Mouse (Mus musculus) adrenal gland, postnatal 14 days (tissue): ENCODE results near the gene L3mbtl2. TPM values are rescaled to one million over a fixed set of nuclear protein-coding genes. Genes with fewer than 3 reads are reported as not detected.
"Not testable (repeated sequence)": the region's sequence is repeated elsewhere in the genome, so short reads cannot be mapped to it uniquely, and the experiment has no call there.

Experiments used
- DNase-seq: peaks from one replicate; pipeline ENCODE4 v3.0.0; 2021; ENCODE audit warnings: mixed read lengths
- long read RNA-seq, 2 experiments: library from polyadenylated mRNA; stranded (forward); transcript quantifications; one replicate each; pipeline ENCODE4 v2.0.0; 2021
- total RNA-seq: library from RNA; stranded (reverse); gene quantifications from 2 replicates; pipeline ENCODE4 v1.2.3, GENCODE M21; 2021

The L3mbtl2 gene
- total RNA-seq = 18.1 and 20.8 TPM in 2 replicates
- long read RNA-seq, experiment 1, transcript L3mbtl2-201 (17 exons, 3,487 nt) = major isoform, 25 of 29 reads
- long read RNA-seq, experiment 1, partial matches to known transcripts = 4 of 29 reads
- long read RNA-seq, experiment 1, other reads (novel, unspliced or antisense) = 0 of 29 reads
- long read RNA-seq, experiment 2, transcript L3mbtl2-201 (17 exons, 3,487 nt) = major isoform, 26 of 32 reads
- long read RNA-seq, experiment 2, partial matches to known transcripts = 2 of 32 reads
- long read RNA-seq, experiment 2, other reads (novel, unspliced or antisense) = 3 of 32 reads

DNA sequence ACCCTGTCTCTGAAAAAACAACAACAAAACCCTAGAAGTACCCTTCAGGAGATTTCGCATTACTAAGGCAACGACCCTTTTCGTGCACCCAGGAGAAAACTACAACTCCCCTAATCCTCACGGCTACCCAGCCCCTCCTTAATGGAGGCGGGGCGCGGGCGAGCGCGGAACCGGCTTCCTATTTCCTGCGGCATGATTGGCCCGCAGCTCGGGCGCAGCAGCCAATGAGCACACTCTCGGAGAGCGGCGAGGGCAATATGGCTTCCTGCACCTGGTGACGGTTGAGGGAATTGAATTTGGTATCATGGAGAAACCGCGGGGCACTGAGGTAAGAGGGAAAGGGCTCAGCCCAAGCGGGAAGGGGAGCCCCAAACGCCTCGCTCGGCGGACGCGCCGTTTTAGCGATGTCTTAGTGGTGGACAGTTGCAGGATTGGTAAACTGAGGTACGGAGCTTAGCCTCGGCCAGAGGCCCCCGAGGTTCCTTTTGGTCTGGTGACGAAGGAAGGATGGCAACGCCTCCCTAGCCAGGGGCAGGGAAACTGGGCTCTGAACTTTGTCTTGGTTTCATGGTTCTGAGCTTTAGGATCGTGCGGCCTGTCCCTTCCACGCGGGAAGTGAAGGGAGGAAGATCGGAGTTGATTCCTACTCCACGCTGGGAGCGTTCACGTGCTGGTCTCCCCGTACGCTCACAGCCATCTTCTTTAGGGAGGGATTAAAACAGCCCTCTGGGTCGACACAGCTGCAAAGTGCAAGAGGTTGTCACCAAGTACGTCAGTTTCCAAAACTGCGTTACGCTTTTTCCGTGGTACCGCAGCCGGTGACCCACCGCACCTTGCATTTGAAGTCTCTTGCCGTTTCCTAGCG lies at the start of gene L3mbtl2:
TSS of gene L3mbtl2 (plus strand) at position 193 of the 865 bp plus-strand sequence.
- peak; percentile 96 for DNase-seq

DNA sequence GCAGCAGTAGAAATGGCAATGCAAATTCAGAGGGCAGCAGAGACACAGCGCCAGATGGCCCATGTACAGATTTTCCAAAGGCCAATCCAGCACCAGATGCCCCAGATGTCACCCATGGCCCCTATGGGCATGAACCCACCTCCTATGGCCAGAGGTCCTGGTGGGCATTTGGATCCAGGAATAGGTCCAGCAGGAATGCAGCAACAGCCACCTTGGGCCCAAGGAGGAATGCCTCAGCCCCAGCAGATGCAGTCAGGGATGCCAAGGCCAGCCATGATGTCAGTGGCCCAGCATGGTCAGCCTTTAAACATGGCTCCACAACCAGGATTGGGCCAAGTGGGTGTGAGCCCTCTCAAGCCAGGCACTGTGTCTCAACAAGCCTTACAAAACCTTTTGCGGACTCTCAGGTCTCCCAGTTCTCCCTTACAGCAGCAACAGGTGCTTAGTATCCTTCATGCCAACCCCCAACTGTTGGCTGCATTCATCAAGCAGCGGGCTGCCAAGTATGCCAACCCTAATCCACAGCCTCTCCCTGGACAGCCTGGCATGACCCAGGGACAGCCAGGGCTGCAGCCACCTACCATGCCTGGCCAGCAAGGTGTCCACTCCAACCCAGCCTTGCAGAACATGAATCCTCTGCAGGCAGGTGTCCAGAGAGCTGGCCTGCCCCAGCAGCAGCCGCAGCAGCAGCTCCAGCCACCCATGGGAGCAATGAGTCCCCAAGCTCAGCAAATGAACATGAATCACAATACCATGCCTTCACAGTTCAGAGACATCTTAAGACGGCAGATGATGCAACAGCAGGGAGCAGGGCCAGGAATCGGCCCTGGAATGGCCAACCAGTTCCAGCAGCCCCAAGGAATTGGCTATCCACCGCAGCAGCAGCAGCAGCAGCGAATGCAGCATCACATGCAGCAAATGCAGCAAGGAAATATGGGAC lies 13.9 kb upstream of the L3mbtl2 start:
- DNase-seq = peak; percentile 58

DNA sequence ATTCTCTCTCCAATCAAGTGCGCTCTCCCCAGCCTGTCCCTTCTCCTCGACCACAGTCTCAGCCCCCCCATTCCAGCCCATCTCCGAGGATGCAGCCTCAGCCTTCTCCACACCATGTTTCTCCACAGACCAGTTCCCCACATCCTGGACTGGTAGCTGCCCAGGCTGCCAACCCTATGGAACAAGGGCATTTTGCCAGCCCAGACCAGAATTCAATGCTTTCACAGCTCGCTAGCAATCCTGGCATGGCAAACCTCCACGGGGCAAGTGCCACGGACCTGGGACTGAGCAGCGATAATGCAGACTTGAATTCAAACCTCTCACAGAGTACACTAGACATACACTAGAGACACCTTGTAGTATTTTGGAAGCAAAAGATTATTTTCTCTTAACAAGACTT lies 13.1 kb upstream of the L3mbtl2 start:
- peak; percentile 16 for DNase-seq

DNA sequence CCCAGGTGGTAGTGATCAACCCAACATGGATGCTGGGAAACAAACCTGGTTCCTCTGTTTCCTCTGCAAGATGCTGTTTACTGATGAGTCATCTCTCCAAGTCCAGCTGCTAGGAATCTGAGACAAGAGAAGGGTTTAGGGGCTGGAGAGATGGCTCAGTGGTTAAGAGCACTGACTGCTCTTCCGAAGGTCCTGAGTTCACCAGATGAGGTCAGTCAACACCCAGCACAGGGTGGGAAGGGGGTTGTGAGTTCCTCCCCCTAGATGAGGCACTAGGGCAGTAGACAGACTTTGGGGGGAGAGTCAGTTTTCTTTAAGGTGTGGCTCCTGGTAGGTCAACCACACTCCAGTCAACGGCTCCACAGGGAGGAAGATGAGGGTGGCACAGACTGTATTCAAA lies 2.0 kb upstream of the L3mbtl2 start:
- DNase-seq = no peak

DNA sequence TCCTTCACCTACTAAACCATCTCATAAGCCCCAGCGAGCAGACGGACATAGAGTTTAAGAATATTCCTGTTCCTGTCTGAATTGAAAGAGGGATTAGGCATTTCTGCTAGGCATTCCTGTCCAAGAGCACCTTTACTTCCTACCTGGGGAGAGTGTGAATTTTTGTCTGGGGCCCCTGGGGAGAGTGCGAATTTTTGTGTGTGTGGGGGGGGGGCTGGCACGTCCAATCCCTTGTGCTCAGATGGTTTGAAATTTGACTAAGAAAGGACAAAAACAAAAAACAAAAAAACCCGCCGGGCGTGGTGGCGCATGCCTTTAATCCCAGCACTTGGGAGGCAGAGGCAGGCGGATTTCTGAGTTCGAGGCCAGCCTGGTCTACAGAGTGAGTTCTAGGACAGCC lies 408 bp upstream of the L3mbtl2 start:
- no peak for DNase-seq

DNA sequence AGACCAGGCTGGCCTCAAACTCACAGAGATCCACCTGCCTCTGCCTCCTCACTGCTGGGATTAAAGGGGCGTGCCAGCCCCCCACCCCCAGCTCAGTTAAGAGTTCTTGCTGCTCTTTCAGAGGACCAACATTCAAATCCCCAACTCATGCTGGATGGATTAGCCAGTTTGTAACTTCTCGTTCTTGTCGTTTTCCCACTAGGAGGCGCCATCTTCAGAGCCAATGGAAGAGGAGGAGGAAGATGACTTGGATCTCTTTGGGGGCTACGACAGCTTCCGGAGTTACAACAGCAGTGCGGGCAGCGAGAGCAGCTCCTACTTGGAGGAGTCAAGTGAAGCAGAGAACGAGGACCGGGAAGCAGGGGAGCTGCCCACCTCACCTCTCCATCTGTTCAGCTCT lies 3.3 kb downstream of the L3mbtl2 start:
- no peak for DNase-seq

DNA sequence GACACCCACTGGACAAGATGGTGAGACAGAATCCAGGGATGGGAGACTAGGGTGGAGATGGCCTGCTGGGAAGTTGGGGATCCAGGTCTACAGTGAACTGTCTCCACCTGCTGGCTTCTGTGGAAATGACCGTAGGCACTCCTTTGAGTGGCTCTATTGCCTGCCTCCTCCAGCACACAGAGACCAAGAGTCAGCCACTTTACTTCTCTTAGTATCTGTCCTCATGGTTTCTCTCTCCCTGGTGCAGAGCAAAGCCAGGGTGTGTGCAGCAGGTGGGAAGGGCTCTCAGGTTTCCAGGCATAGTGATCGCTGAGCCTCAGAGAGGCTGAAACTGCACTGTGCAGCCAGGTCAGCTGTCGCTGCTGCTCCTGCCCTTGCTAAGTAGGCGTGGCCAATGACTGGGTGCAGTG lies 6.5 kb downstream of the L3mbtl2 start:
- DNase-seq = peak; percentile 79

DNA sequence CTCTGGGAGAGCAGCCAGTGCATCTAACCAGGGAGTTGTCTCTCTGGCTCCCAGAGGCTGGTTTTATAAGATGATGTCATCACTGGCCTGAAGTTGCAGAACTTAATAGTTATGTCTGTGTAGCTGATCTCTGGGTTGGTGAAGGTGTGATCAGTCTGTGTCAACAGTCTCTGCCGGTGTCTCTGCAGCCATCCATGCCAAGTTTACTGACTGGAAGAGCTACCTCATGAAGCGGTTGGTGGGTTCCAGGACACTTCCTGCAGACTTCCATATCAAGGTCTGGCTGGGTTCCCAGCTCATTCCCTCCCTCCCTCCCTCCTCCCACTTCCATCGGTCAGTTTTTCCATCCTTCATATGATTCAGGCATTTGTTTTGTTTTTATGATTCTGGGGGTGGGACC lies 12.9 kb downstream of the L3mbtl2 start:
- no peak for DNase-seq

DNA sequence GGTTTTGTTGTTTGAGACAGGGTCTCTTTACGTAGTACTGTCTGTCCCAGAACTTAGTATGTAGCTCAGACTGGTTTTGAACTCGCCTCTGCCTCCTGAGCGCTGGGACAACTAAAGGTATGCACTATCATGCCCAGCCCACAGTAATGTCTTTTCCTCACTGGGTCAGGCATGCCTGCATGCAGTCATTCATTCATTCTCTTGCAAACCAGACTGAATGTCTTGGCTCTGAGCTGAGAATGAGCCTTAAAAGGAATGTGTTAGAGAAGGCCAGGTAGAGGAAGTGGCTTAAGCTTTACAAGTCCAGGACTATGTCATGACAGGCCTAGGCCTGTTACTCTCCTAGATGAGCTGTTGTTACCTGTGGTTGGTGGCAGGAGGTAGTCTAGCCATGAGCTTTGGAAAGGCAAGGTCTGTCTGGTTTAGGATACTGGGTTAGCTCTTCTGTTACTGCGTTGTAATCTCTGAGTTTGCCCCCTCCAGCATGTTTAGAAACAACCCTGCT lies 16.7 kb downstream of the L3mbtl2 start:
- DNase-seq = no peak

DNA sequence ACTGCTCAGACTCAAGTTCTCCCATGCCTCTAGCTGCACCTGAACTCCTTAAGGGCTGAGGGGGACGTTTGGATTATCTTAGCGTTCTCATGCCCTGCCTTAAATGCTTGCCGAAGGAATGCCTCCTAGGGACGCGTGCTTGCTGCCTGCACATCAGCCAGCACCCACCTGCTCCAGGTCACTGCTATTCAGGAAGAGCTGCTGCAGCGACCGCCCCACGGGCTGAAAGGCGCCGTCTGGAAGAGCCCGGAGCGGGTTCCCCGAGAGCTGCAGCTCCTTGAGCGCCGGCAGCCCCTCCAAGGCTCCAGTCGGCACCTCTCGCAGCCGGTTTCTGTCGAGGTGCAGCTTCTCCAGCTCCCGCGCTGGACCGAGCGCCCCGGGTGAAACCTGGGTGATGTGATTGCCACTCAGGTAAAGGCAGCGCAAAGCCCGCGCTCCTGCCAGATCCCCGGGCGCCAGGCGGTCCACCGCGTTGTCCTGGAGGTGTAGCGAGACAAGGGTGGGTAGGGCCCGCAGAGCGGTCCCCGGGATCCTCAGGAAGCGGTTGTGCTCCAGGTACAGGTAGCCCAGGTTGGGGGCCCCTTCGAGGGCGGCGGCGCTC lies 29.8 kb downstream of the L3mbtl2 start:
- DNase-seq = no peak

DNA sequence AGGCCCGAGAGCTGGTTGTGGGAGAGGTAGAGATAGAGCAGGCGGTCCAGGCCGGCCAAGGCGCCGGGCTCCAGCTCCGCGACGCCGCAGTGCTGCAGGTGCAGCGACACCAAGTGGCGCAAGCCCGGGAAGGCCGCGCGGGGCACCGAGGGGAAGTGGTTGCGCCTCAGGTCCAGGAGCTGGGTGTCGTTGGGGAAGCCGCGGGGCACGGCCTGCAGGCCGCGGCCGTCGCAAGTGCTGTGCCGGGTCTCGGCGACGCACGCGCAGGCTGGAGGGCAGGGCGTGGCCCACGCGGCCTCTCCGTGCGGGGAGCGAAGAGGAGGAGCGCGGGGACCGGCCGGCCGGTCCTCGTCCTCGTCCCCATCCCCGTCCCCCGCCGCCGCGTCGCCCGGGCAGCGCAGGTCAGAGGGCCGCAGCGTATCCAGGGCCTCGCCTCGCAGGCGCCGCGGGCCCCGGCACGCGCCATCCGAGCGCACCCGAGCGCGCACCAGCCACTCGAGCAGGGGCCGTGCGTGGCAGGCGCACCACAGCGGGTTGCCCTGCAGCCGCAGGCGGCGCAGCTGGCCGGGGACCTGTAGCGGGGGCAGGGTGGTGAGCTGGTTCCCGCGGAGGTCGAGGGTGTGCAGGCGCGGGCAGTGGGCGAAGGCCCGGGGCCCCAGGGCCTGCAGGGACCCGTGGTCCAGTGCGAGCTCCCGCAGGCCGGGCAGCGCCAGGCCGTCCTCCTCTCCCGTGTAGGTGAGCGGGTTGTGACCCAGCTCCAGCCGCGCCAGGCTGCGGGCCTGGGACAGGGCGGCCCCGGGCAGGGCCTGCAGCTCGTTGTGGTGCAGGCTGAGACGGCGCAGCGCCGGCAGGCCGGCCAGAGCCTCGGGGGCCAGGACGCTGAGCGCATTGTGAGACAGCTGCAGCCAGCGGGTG lies 30.5 kb downstream of the L3mbtl2 start:
- peak; percentile 93 for DNase-seq

DNA sequence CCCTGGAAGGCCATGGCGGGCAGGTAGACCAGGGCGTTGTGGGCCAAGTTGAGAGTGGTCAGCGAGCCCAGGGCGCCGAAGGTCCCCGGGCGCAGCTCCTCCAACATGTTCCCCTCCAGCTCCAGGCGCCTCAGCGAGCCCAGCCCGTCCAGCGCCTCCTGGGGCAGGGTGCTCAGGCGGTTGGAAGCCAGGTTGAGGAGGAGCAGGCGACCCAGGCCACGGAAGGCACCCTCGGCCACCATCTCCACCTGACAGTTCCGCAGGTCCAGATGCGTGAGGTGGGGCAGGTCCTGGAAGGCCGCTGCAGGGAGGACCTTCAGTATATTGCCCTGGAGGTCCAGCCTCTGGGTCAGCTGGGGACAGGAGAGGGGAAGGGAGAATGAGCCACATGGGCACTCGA lies 31.2 kb downstream of the L3mbtl2 start:
- DNase-seq = no peak

DNA sequence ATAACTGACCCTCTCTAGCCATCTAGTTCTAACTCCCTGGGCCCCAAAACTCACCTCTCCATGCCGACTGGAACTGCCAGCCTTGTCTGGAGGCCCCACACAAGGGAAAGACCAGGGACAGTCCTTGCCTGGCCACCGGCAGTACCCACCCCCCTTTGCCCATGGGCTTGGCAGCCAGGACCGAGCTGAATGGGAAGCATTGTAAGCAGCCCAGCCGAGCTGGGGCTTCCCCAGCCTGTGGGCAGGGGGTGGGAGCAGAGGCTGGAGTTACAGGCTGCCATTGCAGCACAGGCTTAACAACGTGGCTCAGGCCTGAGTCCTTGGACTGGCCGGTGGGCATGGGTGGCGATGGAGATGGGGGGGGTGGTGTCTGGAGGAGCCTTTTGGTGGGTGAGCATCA lies 33.5 kb downstream of the L3mbtl2 start, which contains the start of gene Chadl:
TSS of gene Chadl (minus strand) at position 113 of the 400 bp plus-strand sequence.
- DNase-seq = no peak

DNA sequence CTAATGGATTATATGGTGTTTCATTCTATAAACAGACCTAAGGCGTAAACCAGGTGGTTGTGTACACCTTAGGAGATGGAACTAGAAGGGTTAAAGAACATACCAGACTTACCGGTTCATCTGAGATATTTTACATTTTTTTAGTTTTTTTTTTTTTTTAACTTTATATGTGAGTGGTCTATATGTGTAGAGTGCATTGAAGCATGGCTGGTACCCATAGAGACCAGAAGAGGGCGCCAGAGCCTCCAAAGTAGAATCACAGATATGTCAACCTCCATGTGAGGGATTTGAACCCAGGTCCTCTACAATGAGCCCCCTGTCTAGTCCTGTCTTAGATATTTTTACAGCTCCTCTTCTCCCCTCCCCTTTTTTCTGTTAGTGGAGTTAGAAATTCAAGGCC lies 34.2 kb downstream of the L3mbtl2 start:
- DNase-seq = peak; percentile 59

DNA sequence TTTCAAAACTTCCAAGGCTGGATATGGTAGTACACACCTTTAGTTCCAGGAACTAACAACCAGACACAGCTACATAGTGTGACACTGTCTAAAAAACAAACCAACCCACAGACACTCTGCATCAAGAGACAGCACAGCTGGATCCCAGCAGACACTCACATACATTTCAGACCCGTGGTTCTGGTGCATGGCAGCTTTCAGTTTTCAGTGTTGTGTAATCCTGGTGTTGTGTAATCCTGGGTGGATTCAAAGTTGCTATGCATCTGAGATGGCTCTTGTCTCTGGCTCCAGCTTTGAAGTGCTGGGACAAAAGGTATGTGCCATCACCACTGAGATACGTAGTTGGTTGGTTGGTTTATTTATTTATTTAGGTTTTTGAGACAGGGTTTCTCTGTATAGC lies 34.8 kb downstream of the L3mbtl2 start:
- DNase-seq = no peak

DNA sequence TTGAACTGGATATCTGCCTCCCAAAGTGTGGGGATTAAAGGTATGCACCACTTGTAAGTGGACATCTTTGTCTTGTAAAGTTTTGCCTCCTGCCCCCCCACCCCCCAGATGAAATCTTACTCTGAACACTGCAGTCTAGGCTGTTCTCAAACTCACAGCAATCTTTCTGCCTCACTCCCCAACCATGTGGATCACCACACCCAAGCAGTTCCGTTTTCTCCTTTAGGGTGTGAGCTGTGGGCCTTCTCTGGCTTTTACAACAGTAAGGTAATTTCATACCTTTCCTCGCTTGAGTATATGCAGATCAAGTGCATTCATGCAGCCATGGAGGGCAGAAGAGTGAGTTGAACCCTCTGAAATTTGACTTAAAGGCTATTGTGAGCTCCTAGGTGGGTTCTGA lies 36.5 kb downstream of the L3mbtl2 start:
- DNase-seq = no peak

DNA sequence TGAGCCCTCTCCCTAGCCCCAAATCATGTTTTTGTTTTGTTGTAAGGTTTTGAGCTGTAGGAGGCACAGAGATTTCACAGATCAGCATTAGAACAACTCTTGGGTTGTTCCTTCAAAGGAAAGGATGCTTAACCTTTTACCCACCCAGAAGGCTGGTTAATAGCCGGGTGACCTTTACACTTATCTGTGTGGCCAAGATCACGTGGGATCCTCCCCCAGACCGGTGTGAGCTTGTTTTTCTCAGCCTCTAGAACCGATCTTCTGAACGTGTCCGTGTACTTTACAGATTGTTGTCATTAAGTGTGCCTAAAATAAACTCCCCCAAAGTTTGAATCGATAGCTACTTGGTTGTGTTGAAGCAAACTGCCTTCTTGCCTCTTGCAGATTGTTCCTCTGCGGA lies 36.9 kb downstream of the L3mbtl2 start:
- peak; percentile 40 for DNase-seq

DNA sequence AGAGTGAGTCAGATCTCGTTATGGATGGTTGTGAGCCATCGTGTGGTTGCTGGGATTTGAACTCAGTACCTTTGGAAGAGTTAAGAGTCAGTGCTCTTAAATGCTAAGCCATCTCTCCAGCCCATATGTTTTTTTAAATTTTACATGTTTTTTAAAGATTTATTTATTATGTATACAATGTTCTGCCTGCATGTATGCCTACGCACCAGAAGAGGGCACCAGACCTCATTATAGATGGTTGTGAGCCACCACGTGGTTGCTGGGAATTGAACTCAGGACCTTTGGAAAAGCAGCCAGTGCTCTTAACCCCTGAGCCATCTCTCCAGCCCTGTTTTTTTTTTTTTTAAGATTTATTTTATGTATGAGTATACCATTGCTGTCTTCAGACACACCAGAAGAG lies 37.7 kb downstream of the L3mbtl2 start:
- not testable (repeated sequence) for DNase-seq

DNA sequence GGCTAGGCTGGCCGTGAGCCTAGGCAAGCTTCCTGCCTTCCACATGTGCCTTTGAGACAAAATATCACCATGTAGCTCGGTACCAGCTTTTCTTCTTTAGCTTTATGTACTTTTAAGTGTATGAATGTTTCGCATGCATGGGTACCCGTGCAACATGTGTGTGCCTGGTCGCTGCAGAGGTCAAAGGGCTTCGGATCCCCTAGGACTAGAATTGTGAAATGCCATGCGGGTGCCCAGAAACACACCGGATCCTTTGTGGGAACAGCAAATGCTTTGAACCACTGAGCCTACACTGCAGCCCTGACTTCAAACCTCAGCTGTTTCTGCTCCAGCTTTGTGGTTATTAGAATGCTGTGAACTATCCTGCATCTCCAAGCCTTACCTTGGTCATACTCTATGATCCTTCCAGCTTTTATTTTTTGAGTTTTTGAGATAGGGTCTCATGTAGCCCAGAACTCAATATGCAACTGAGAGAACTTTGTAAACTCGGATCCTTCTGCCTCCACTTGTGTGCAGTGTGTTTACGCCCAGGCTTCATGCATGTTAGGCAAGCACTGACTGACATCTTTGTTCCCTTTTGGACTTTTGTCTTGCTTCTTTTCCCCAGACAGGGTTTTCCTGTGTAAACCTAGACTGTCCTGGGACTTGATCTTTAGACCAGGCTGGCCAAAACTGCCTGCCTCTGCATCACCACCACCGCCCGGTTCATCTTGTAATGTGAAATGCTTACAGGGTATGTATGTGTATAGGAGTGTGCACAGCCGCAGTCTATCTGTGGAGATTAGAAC lies 38.8 kb downstream of the L3mbtl2 start:
- peak; percentile 48 for DNase-seq

DNA sequence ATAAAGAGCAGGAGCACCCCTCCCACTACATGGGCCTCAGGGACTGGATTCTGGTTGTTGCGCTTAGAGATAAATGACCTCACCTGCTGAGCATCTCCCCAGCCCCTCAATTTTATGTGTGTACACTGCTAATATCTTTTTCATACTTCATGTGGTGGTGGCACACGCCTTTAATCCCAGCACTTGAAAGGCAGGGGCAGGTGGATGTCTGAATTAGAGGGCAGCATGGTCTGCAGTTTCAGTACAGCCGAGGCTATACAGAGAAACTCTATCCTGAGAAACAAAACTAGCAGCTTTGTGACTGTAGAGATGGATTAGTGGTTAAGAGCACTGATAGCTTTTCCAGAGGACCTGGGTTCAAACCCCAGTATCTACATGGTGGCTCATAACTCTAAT lies 39.4 kb downstream of the L3mbtl2 start:
- no peak for DNase-seq
